Mouse (Mus musculus) ovary, adult 2 months (tissue): ENCODE data around the gene Gnaz. TPM values are rescaled to one million over a fixed set of nuclear protein-coding genes. Genes with fewer than 3 reads are reported as not detected.

Source experiments
- polyA plus RNA-seq: library from polyadenylated mRNA; depleted of rRNA; stranded (reverse); fragments of >200 nt; gene quantifications from 2 replicates; pipeline ENCODE4 v1.2.3, GENCODE M21; 2012; rRNA removed

The Gnaz gene
- polyA plus RNA-seq = 10.4 and 12.4 TPM in 2 replicates

DNA sequence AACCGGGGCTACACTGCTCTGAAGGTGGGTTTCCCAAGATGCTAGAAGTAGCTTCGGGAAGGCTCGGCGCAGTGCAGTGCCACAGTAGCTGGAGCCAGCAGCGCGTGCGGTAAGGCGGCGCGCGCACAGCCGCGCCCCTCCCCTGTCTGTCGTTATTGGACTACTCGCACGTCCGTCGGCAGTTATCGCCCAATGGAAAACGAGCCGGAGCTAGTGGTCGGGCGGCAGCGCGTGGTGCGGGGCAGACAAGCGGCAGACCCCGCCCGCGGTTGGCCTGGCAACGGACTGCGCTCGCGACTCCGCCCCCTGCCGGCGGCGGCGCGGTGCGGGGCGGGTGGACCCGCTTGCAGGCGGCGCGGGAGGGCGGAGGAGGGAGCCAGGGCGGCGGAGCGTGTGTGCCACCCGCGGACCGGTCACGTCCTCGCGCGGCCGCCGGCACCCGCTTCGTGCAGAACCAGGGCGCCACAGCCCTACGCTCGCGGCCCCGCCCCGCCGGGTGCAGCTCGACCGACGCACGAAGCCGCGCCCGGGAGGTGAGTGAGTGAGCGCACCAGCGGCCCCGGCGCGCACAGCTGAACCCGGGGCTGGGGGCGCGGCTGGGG, at the start of gene Gnaz:
TSS of gene Gnaz (plus strand) at position 328 of the 602 bp plus-strand sequence.

DNA sequence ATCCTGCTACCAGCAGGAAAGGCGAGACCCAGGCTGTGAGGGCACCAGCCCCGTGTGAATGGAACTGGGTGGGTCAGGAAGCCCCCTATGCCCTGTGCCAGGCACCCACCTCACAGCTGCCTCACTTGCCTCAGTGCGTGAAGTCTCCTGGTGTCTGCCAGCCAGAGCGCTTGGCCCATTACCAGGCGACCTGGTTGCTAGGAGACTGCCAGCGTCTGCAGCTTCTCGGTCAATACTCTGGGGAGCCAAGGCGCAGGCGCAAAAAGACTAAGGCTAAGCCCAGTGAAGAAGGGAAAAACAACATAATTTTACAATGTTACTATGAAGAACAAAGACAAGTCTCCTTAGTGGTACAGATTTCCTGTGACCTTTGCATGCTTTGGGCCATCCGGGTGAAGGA, 65.4 kb downstream of the Gnaz start, which contains the start of gene Rsph14:
TSS of gene Rsph14 (minus strand) at position 192 of the 400 bp plus-strand sequence.

DNA sequence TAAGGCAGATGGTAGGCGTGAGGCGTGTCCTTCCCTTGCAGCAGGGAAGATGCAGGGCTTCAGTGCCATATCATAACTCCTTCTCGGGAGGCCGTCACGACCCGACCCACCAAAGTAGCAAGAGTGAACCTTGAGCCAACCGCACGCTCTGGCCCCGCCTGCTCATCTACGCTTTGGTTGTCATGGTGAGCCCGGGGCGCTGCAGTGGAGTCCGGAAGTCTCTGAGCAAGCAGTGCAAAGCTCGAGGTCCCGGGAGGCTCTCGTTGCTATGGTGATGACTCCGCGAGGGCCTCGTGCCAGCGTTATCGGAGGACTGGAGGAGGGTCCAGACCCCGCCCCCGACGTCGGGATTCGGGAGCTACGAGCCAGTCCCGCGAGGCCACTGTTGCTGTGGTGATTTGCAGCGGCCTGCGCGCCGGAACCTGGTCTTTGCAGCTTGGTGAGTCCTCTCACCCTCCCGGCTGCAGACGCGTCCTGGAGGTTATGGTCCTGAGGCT, 70.0 kb downstream of the Gnaz start, which contains the start of gene Rab36:
TSS of gene Rab36 (plus strand) at position 176 of the 497 bp plus-strand sequence.

DNA sequence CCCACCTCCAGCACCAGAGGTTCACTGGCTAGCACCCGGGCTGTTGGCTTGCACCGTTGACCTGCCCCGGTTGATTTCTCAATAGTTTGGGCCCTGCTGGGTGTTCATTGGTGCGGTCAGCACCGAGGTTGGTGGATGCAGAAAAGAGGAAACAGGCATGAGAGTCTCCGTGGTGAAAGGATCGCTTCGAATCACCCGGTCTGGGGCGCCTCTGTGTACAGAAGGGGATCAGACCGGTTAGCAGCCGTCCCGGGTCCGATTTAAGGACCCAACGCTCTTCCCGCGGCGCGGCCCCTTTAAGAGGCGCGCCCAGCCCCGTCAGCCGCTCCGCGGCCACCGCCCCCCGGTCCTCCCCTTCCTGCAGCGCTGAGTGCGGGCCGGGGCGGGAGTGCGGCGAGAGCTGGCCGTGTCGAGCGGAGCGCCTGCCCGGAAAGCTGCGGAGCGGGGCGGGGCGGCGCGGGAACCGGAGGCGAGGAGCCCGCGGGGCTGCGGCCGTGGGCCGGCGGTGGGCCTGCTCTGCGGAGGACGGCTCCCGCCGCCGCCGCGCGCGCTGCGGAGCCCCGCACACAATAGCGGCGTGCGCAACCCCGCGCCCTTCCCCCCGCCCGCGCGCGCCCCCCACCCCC, 93.4 kb downstream of the Gnaz start, which contains the start of gene Bcr:
TSS of gene Bcr (plus strand) at position 376 of the 626 bp plus-strand sequence.

Other genes starting within 250 kb of the Gnaz start
- gene Rsph14, start 65.4 kb downstream of the Gnaz start, polyA plus RNA-seq = 7.2 and 9.7 TPM in 2 replicates
- 27.5 and 34.0 TPM in 2 replicates for gene Rab36, start 69.9 kb downstream of the Gnaz start, polyA plus RNA-seq
- 26.3 and 28.7 TPM in 2 replicates for gene Bcr, start 93.4 kb downstream of the Gnaz start, polyA plus RNA-seq
- gene Specc1l, start 244.9 kb downstream of the Gnaz start, polyA plus RNA-seq = 30.8 and 34.6 TPM in 2 replicates